Mouse (Mus musculus): ENCODE measurements around the gene Vmn1r142. TPM values are rescaled to one million over a fixed set of nuclear protein-coding genes. Genes with fewer than 3 reads are reported as not detected.
"Not testable (repeated sequence)": the region's sequence is repeated elsewhere in the genome, so short reads cannot be mapped to it uniquely, and the experiment has no call there.

Vmn1r142 gene
- not detected in 2 replicates for polyA plus RNA-seq (2016; fragmentation: Nextera tagmentation; extraction: Ambion mirVana)

GRCm38 (mm10) chr7:22163935-22164334, at the start of gene Vmn1r142:
Vmn1r142 (minus strand) TSS chr7:22164035.
- WGBS, result no CpG with 5 or more reads among the region's 3 CpGs
- not testable (repeated sequence) for H3K4me1 ChIP-seq; H3K9me3 ChIP-seq; H3K27me3 ChIP-seq (replicated peaks; ENCODE audit: low read depth, poor library complexity, severe bottlenecking); H3K36me3 ChIP-seq (replicated peaks); DNase-seq (ENCODE audit: low spot score); H3K4me3 ChIP-seq; H3K27ac ChIP-seq (replicated peaks)

- not testable (repeated sequence) for H3K27me3 ChIP-seq (replicated peaks; ENCODE audit: low read depth, poor library complexity, severe bottlenecking); H3K36me3 ChIP-seq (replicated peaks); DNase-seq (ENCODE audit: low spot score); H3K4me1 ChIP-seq; H3K9me3 ChIP-seq; H3K4me3 ChIP-seq; H3K27ac ChIP-seq (replicated peaks)
- no CpG with 5 or more reads among the region's 2 CpGs for WGBS
Observed at GRCm38 (mm10) chr7:22201164-22201563, 37.3 kb upstream of the Vmn1r142 start, which contains the start of gene Gm8653. Gm8653 (minus strand) TSS chr7:22201264.

GRCm38 (mm10) chr7:22189077-22189476, 25.2 kb upstream of the Vmn1r142 start, which contains the start of gene Vmn1r143:
Vmn1r143 (plus strand) TSS chr7:22189377.
- not testable (repeated sequence) for H3K9me3 ChIP-seq; H3K4me1 ChIP-seq; DNase-seq (ENCODE audit: low spot score); H3K27ac ChIP-seq (replicated peaks); H3K27me3 ChIP-seq (replicated peaks; ENCODE audit: low read depth, poor library complexity, severe bottlenecking); H3K36me3 ChIP-seq (replicated peaks); H3K4me3 ChIP-seq
- no CpG with 5 or more reads among the region's 3 CpGs for WGBS

GRCm38 (mm10) chr7:22134641-22135040, 29.2 kb downstream of the Vmn1r142 start, which contains the start of gene Gm10666:
Gm10666 (minus strand) TSS chr7:22134741.
- not testable (repeated sequence) for H3K27ac ChIP-seq (replicated peaks); H3K36me3 ChIP-seq (replicated peaks); H3K4me1 ChIP-seq; DNase-seq (ENCODE audit: low spot score); H3K9me3 ChIP-seq; H3K4me3 ChIP-seq; H3K27me3 ChIP-seq (replicated peaks; ENCODE audit: low read depth, poor library complexity, severe bottlenecking)
- no CpG with 5 or more reads among the region's 5 CpGs for WGBS

- H3K4me1 ChIP-seq; H3K27me3 ChIP-seq (replicated peaks; ENCODE audit: low read depth, poor library complexity, severe bottlenecking): not testable (repeated sequence)
- WGBS, result no CpG with 5 or more reads among the region's 2 CpGs
Observed at GRCm38 (mm10) chr7:22118145-22118544, 45.7 kb downstream of the Vmn1r142 start, which contains the start of gene Gm16451. Gm16451 (minus strand) TSS chr7:22118245.

More at GRCm38 (mm10) chr7:22118145-22118544, 45.7 kb downstream of the Vmn1r142 start, which contains the start of gene Gm16451:
- not testable (repeated sequence) for H3K4me3 ChIP-seq; H3K27ac ChIP-seq (replicated peaks); H3K36me3 ChIP-seq (replicated peaks); DNase-seq (ENCODE audit: low spot score); H3K9me3 ChIP-seq

Other genes with a start within 250 kb of the Vmn1r142 start
- not detected in 2 replicates for gene Gm5891, start 242.7 kb downstream of the Vmn1r142 start, polyA plus RNA-seq (2016; fragmentation: Nextera tagmentation; extraction: Ambion mirVana)
- not detected in 2 replicates for gene Vmn1r137, start 169.4 kb downstream of the Vmn1r142 start, polyA plus RNA-seq (2016; fragmentation: Nextera tagmentation; extraction: Ambion mirVana)
- not detected in 2 replicates for gene Vmn1r138, start 135.1 kb downstream of the Vmn1r142 start, polyA plus RNA-seq (2016; fragmentation: Nextera tagmentation; extraction: Ambion mirVana)
- gene Gm6176, start 107.7 kb downstream of the Vmn1r142 start, polyA plus RNA-seq (2016; fragmentation: Nextera tagmentation; extraction: Ambion mirVana), result not detected in 2 replicates
- gene Vmn1r139, start 95.0 kb downstream of the Vmn1r142 start, polyA plus RNA-seq (2016; fragmentation: Nextera tagmentation; extraction: Ambion mirVana), result not detected in 2 replicates
- not detected in 2 replicates for gene Gm16451, start 45.8 kb downstream of the Vmn1r142 start, polyA plus RNA-seq (2016; fragmentation: Nextera tagmentation; extraction: Ambion mirVana)
- not detected in 2 replicates for gene Gm10666, start 29.3 kb downstream of the Vmn1r142 start, polyA plus RNA-seq (2016; fragmentation: Nextera tagmentation; extraction: Ambion mirVana)
- not detected in 2 replicates for gene Vmn1r143, start 25.3 kb upstream of the Vmn1r142 start, polyA plus RNA-seq (2016; fragmentation: Nextera tagmentation; extraction: Ambion mirVana)
- gene Gm8653, start 37.2 kb upstream of the Vmn1r142 start, polyA plus RNA-seq (2016; fragmentation: Nextera tagmentation; extraction: Ambion mirVana), result not detected in 2 replicates
- not detected in 2 replicates for gene Gm8453, start 65.4 kb upstream of the Vmn1r142 start, polyA plus RNA-seq (2016; fragmentation: Nextera tagmentation; extraction: Ambion mirVana)
- gene Gm4187, start 165.7 kb upstream of the Vmn1r142 start, polyA plus RNA-seq (2016; fragmentation: Nextera tagmentation; extraction: Ambion mirVana), result not detected in 2 replicates
- gene Gm8660, start 207.0 kb upstream of the Vmn1r142 start, polyA plus RNA-seq (2016; fragmentation: Nextera tagmentation; extraction: Ambion mirVana), result not detected in 2 replicates
- not detected in 2 replicates for gene Vmn1r148, start 249.5 kb upstream of the Vmn1r142 start, polyA plus RNA-seq (2016; fragmentation: Nextera tagmentation; extraction: Ambion mirVana)